Mouse (Mus musculus) ovary, postnatal 14 days (tissue): Measurements from ENCODE around the gene Lrrc59.
"Not testable (repeated sequence)": the region's sequence is repeated elsewhere in the genome, so short reads cannot be mapped to it uniquely, and the experiment has no call there.

Source experiments
- DNase-seq: peaks from one replicate; pipeline ENCODE4 v3.0.0; 2022; ENCODE audit warnings: low spot score

Lrrc59 gene

GRCm38 (mm10) chr11:94631969-94632368, 2.4 kb downstream of the Lrrc59 start:
- no peak for DNase-seq

DNA sequence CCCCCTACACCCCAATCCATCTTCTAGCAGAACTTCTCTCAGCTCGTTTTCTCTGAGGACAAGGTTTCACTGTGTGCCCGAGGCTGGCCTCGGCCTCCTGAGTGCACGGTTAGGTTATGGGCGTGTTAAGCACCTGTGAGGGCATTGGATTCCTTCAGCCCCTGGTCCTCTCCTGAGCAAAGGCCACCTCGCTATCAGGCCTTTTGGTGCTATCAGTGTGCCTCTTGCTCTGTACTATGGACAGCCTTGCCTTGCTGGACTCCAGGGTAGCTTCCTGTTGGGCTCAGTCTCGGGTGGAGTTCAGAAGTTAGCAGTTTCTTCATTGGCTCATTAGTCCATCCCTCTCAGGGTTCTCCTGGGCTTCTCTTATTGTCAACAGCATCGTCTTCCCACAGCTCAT, 3.4 kb downstream of the Lrrc59 start:
- DNase-seq, result no peak

DNA sequence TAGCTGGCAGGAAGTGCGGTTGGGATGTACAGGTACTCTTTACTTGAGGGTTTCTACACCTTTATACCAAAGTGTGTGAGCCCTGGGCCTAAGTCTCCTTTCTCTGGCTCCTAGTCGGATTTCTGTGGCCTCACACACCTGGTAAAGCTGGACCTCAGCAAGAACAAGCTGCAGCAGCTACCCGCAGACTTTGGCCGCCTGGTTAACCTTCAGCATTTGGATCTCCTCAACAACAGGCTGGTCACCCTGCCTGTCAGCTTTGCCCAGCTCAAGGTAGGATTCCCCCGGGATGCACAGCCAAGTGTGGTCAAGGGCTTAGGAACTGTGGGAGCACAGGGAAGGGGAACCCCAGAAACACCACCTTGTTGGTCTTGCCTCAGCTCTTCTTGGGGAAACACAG, 4.9 kb downstream of the Lrrc59 start:
- no peak for DNase-seq

GRCm38 (mm10) chr11:94644461-94645219, 15.1 kb downstream of the Lrrc59 start:
- DNase-seq, result no peak

DNA sequence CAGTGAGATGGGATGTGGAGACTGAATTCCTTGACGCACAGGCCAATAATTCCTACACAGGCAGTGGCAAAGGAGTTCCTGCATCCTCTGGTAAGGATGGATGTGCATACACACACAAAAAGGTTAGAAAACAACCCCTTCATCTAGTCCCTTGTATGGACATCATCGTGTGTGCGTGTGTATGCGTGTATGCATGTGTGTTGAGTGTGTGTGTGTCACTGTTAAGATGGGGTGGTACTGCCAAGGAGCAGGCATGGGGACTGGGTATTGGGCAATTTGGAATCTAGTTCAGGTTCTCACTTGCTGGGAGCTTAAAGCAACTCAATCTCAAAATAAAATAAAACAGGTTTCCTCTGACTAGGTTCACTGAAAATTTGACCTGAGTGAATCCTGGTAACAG, 16.9 kb downstream of the Lrrc59 start:
- no peak for DNase-seq

DNA sequence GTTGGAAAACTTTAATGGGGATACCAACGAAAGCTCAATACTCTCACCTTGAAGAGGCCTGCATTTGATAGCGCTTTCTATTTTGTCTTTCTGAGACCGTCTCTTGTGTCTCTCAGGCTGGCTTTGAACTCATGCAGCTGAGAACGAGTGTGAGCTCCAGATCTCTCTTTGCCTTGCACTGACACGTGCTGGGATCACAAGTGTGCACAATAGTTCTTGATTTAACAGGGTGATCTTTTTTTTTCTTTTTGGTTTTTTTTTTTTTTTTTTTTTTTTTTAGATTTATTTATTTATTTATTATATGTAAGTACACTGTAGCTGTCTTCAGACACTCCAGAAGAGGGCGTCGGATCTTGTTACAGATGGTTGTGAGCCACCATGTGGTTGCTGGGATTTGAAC, 21.7 kb downstream of the Lrrc59 start:
- not testable (repeated sequence) for DNase-seq

- no peak for DNase-seq
Measured at GRCm38 (mm10) chr11:94652973-94653372, 23.4 kb downstream of the Lrrc59 start.

- DNase-seq, result peak; percentile 73
Measured at GRCm38 (mm10) chr11:94653663-94654436, 24.3 kb downstream of the Lrrc59 start, which contains the start of the genes Mrpl27 and Eme1. TSS of gene Mrpl27 (plus strand) at chr11:94653767. TSS of gene Eme1 (minus strand) at chr11:94653964.

- no peak for DNase-seq
Measured at GRCm38 (mm10) chr11:94661344-94661743, 31.8 kb downstream of the Lrrc59 start.

DNA sequence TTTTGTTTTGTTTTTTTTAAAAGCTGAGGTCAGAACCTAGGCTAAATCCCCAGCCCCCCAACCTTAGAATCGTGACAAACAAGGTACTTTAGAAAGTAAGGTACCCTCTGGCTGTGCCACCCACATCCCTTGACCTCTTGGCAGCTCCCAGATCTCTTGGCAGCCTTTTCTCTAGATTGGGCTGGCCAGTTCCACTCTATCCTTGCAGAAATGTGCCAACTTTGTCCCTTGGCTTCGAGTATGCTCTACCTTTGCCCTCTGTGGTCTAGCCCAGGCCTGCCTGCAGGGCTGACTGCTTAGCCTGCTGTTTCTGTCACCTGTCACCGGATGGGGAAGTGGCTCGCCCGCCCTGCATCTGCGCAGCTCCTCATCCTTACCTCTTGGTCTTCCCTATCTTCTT, 35.7 kb downstream of the Lrrc59 start:
- no peak for DNase-seq

DNA sequence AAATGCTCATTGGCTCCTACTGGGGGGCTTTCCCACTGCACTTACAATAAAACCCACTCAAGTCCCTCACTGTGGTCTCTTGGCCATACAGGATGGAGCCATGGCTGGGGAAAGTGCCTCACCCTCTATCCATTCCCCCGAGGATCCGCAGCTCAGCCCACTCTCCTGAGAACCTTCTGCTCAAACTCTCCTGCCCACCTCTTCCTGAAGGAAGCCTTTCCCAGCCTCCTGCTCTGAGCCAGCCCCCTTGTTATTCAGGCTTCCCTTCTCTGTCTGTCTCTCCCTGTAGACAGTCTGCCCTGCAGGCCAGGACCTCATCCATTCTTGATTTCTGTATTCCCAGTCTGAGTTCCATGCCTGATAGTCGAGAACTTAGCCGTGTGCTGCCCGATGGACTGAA, 45.4 kb downstream of the Lrrc59 start:
- no peak for DNase-seq

DNA sequence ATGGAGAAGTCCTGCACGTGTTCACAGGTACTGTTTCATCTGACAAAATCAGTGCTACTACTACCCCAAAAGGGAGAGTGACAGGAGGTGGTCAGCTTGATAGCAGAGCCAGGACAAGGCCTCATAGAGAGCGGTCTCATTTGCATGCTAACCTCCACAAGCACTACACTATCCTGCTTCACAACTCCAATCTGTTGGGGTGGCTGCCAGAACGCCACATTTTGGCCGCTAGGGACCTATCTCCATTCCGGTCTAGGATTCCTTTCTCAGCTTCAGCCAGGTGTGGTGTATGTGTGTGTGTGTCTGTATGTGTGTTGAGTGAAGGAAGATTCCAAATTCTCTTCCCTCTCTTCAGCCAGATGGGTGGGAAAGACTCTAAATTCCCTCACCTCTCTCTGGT, 45.9 kb downstream of the Lrrc59 start:
- DNase-seq, result no peak

DNA sequence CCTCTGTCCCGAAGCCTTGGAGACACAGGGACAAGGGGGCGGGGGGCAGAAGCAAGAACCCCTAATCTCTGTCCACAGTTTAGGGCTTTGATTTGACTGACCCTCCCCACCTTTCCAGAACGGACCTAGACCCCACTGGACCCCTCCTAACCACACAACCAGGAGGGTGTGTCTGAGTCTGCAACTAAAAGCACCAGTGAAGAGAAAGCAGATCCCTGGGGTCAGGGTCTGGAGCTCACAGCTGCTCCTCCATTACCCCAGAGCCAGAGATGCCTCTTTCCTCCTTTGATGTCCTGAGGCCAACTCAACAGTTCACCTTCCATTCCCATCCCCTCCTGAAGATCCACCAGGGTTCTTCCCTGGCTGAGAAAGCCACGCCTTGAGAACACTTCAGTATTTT, 46.7 kb downstream of the Lrrc59 start:
- DNase-seq, result no peak

DNA sequence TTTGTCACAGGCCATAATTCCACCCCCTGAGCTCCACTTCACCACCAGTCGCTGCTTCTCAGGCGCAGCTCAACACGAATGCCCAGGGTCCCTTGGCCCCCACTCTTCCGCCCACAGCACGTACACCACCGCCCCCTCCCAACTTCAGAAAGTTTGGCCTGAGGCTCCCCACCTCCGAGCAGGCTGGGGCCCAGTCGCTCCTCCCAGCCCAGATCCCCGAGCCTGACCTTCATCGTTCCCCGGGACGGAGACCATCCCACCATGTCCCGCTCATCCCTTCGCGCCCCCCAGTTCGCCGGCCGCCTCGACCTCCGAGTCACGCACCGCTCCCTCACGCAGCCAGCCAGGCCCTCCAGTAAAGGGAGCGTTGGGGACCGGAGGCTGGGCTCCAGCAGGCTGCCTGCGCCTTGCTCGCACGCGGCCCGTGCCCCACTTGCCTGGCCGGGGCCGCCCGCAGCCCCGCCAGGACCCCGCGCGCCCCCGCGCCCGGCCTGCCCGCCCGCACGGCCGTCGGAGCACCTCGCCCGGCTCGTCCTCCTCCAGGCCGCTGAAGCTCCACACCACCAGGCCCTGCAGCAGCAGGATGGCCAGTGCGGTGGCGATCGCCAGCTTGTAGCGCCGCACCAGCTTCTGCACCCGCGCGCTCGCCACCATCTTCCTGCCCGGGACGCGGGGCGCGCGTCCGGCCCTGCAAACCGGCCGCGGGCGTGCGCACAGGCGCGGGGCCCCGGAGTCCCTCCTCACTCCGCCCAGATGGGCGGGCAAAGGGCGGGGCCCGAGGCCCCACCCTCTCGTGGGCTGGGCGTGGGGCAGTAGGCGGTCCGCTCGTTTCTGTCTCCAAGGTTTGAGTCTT, 47.4 kb downstream of the Lrrc59 start, which contains the start of gene Xylt2:
Xylt2 (minus strand) TSS at position 762 of the 853 bp plus-strand sequence.
- DNase-seq, result peak; percentile 91

DNA sequence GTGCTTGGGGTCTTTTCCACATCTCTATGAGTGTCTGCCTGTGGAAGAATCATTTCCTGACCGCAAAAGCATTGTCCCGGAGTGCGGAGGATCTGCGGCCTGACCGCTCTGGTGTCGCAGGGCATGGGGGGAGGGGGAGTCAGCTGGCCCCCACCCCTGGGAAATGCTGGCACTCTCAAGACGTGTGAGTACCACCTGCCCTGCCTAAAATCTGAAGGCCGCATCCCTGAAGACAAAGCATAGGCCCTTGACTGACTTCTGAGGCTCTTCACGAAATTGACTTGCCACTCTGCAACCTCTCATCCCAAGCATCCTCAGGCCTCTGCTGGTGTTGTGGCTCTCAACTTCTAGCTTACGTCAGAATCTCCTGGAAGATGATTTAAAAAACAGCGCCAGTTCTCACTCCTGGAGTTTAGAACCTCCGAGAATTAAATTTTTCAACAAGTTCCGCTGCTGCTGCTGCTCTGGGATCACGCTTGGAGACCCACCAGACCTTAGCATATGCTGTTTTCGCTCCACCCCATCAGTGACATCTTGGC, 48.1 kb downstream of the Lrrc59 start:
- DNase-seq, result no peak

- no peak for DNase-seq
Measured at GRCm38 (mm10) chr11:94680639-94681038, 51.1 kb downstream of the Lrrc59 start.

- no peak for DNase-seq
Measured at GRCm38 (mm10) chr11:94681640-94682039, 52.1 kb downstream of the Lrrc59 start.

DNA sequence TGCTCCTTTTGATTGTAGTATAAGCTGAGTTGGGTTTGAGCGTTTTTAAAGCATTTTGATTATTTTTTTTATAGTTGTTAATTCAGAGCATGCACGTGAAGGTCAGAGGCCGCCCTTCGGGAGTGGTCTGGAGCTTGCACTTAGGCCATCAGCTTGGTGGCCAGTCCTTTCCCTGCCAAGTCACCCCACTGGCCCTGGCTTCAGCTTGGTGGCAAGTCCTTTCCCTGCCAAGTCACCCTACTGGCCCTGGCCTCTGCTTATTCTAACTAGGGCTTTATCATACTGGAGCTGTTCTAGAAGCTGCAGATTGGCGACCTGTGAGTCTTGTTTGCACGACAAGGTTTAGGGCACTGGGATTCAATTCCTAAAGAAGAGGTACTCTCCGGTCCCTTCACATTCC, 52.9 kb downstream of the Lrrc59 start:
- DNase-seq, result no peak

DNA sequence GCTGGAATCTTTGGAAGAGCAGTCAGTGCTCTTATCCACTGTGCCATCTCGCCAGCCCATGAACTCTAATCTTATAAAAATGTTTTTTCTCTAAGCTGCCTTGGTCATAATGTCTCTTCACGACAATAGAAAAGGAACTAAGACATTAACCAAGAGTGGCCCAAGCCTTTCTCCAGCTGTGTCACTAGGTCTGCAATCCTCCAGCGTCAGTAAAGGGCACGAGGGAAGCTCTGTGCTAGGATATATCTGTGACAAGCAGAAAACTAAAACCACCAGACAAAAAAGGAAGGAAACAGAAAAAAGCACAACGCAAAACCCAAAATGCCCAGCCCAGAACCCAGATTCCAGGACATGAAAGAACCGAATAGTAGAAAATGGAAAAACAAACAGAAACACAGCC, 57.6 kb downstream of the Lrrc59 start:
- DNase-seq, result no peak

DNA sequence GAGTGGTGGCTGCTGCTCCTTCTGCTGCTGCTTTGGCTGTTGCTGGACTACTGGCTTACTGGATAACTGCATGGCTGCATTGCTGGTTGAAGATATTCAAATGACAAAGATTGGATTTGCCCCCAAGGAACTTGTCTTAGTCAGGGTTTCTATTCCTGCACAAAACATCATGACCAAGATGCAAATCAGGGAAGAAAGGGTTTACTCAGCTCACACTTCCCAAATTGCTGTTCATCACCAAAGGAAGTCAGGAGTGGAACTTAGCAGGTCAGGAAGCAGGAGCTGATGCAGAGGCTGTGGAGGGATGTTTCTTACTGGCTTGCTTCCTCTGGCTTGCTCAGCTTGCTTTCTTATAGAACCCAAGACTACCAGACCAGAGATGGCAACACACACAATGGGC, 62.9 kb downstream of the Lrrc59 start:
- DNase-seq, result not testable (repeated sequence)
